23 mouse cellular contexts compared by ENCODE assay signal in genomic region chr6:141227658-141228005, GRCm38 (mm10). TPM values are rescaled to one million over a fixed set of nuclear protein-coding genes. Genes with fewer than 3 reads are reported as not detected.
"Had no signal": no experiment of that assay in that cellular context is flagged by ENCODE, and none has a peak within 500 bp of the region (broad histone marks: within the 10 kb centered on the region; RNA-seq: fewer than 3 reads in every experiment).

No protein-coding gene starts in this region.

- H3K9ac ChIP-seq: embryonic facial prominence, embryonic 12.5 days; embryonic facial prominence, embryonic 13.5 days; embryonic facial prominence, embryonic 15.5 days; forebrain, embryonic 12.5 days; forebrain, embryonic 13.5 days; forebrain, embryonic 15.5 days; forebrain, postnatal 0 days had no signal

- H3K4me3 ChIP-seq: embryonic facial prominence, embryonic 10.5 days; embryonic facial prominence, embryonic 12.5 days; embryonic facial prominence, embryonic 13.5 days; embryonic facial prominence, embryonic 15.5 days; erythroblast, embryonic 14.5 days; forebrain, embryonic 10.5 days; forebrain, embryonic 12.5 days; forebrain, embryonic 13.5 days; forebrain, embryonic 15.5 days; heart, adult 2 months had no signal

- H3K4me2 ChIP-seq: embryonic facial prominence, embryonic 12.5 days; embryonic facial prominence, embryonic 13.5 days; embryonic facial prominence, embryonic 15.5 days; forebrain, embryonic 12.5 days; forebrain, embryonic 13.5 days; forebrain, embryonic 15.5 days had no signal

- H3K27me3 ChIP-seq: embryonic facial prominence, embryonic 12.5 days; embryonic facial prominence, embryonic 13.5 days; embryonic facial prominence, embryonic 15.5 days; forebrain, embryonic 12.5 days; forebrain, embryonic 13.5 days; forebrain, embryonic 15.5 days had no signal

- DNase-seq: cerebellum, adult 18-20 months; cerebellum, adult 2 months; cerebellum, adult 8-10 months; cerebellum, adult 9-10 months; cerebellum, adult 9-11 months; cerebellum, postnatal 36 days; embryo, embryonic 11 days; forebrain, postnatal 0 days; gastrocnemius, postnatal 25 days; gastrocnemius, postnatal 36 days; heart, adult 2 months had no signal

- H3K9me3 ChIP-seq: embryonic facial prominence, embryonic 10.5 days; embryonic facial prominence, embryonic 12.5 days; embryonic facial prominence, embryonic 13.5 days; embryonic facial prominence, embryonic 15.5 days; forebrain, embryonic 10.5 days; forebrain, embryonic 12.5 days; forebrain, embryonic 13.5 days; forebrain, embryonic 15.5 days had no signal

- H3K27ac ChIP-seq: embryonic facial prominence, embryonic 10.5 days; embryonic facial prominence, embryonic 12.5 days; embryonic facial prominence, embryonic 13.5 days; embryonic facial prominence, embryonic 15.5 days; forebrain, embryonic 10.5 days; forebrain, embryonic 12.5 days; forebrain, embryonic 13.5 days; forebrain, embryonic 15.5 days; heart, adult 2 months had no signal

- H3K4me1 ChIP-seq: embryonic facial prominence, embryonic 10.5 days; embryonic facial prominence, embryonic 12.5 days; embryonic facial prominence, embryonic 15.5 days; forebrain, embryonic 10.5 days; forebrain, embryonic 12.5 days; forebrain, embryonic 13.5 days; forebrain, embryonic 15.5 days had no signal

- H3K36me3 ChIP-seq: embryonic facial prominence, embryonic 10.5 days; embryonic facial prominence, embryonic 12.5 days; embryonic facial prominence, embryonic 13.5 days; embryonic facial prominence, embryonic 15.5 days; forebrain, embryonic 10.5 days; forebrain, embryonic 12.5 days; forebrain, embryonic 15.5 days had no signal

- ATAC-seq: forebrain, embryonic 13.5 days; forebrain, embryonic 14.5 days; forebrain, embryonic 15.5 days; forebrain, embryonic 16.5 days; forebrain, postnatal 0 days had no signal

RNA-seq across cellular contexts. Expression of gene Pde3a, which starts 21.4 kb away (rescaled TPM):
- total RNA-seq: granulocyte monocyte progenitor cell, adult 5-6 weeks had no signal
- polyA plus RNA-seq: erythroblast, embryonic 14.5 days had no signal
